Mouse (Mus musculus): ENCODE measurements around the gene Itga9. TPM values are rescaled to one million over a fixed set of nuclear protein-coding genes. Genes with fewer than 3 reads are reported as not detected.

Gene Itga9
- polyA plus RNA-seq, 1 experiment from 2014 or later: 12.6 TPM

GRCm38 (mm10) chr9:118688248-118688647 is 81.8 kb downstream of the Itga9 start:
- Histone ChIP-seq H3K4me3 (replicated peaks) (no peak overlapping the region), H3K4me2 (no peak overlapping the region), H3K36me3 (peaks cover 18% of the 10 kb centered on the region; the same call in 1 of the 2 replicates), H3K9ac (replicated peaks) (no peak overlapping the region), H3K27me3 (no peaks in the 10 kb centered on the region), H3K27ac (no peak overlapping the region; the same call in 1 of the 2 replicates), H3K4me1 (replicated peaks) (peaks cover 35% of the 10 kb centered on the region), H3K9me3 (no peaks in the 10 kb centered on the region)
- no peak for ATAC-seq (ENCODE audit: insufficient number of reproducible peaks, insufficient read depth, low FRiP score, low TSS enrichment, low read depth)
- WGBS: 31% methylated on average over 4 of the region's 4 CpGs

- no peaks in the 10 kb centered on the region for H3K9me3 ChIP-seq
- no peaks in the 10 kb centered on the region for H3K27me3 ChIP-seq
- ATAC-seq (ENCODE audit: insufficient number of reproducible peaks, insufficient read depth, low FRiP score, low TSS enrichment, low read depth): peak; percentile 28
- H3K9ac ChIP-seq (replicated peaks): no peak overlapping the region
- peak overlapping the region; percentile 70 for H3K27ac ChIP-seq
- H3K4me1 ChIP-seq (replicated peaks): peaks cover 42% of the 10 kb centered on the region
- H3K4me3 ChIP-seq (replicated peaks): no peak overlapping the region
- 12% methylated on average over 14 of the region's 14 CpGs for WGBS
- H3K4me2 ChIP-seq: peak overlapping the region; percentile 38
- peaks cover 18% of the 10 kb centered on the region; the same call in 1 of the 2 replicates for H3K36me3 ChIP-seq
Observed at GRCm38 (mm10) chr9:118688921-118689451, 82.5 kb downstream of the Itga9 start.

- ATAC-seq (ENCODE audit: insufficient number of reproducible peaks, insufficient read depth, low FRiP score, low TSS enrichment, low read depth): no peak
- H3K4me2 ChIP-seq: no peak overlapping the region
- WGBS: 91% methylated on average over 11 of the region's 11 CpGs
- peaks cover 21% of the 10 kb centered on the region; the same call in 1 of the 2 replicates for H3K36me3 ChIP-seq
- H3K9me3 ChIP-seq: no peaks in the 10 kb centered on the region
- no peaks in the 10 kb centered on the region for H3K27me3 ChIP-seq
- H3K9ac ChIP-seq (replicated peaks): no peak overlapping the region
- H3K4me1 ChIP-seq (replicated peaks): peaks cover 64% of the 10 kb centered on the region
- H3K4me3 ChIP-seq (replicated peaks): no peak overlapping the region
- H3K27ac ChIP-seq: no peak overlapping the region
Observed at GRCm38 (mm10) chr9:118693256-118693655, 86.8 kb downstream of the Itga9 start.

- peak; percentile 79; the same call in 1 of the 2 replicates for ATAC-seq (ENCODE audit: insufficient number of reproducible peaks, insufficient read depth, low FRiP score, low TSS enrichment, low read depth)
- H3K9me3 ChIP-seq: no peaks in the 10 kb centered on the region
- H3K27ac ChIP-seq: peak overlapping the region; percentile 79
- H3K27me3 ChIP-seq: no peaks in the 10 kb centered on the region
- H3K4me1 ChIP-seq (replicated peaks): peaks cover 53% of the 10 kb centered on the region
- H3K9ac ChIP-seq (replicated peaks): no peak overlapping the region
- H3K36me3 ChIP-seq: peaks cover 28% of the 10 kb centered on the region; the same call in 1 of the 2 replicates
- H3K4me3 ChIP-seq (replicated peaks): no peak overlapping the region
- H3K4me2 ChIP-seq: peak overlapping the region; percentile 36
- WGBS: 17% methylated on average over 8 of the region's 8 CpGs
Observed at GRCm38 (mm10) chr9:118694420-118694825, 87.9 kb downstream of the Itga9 start.

- Histone ChIP-seq H3K9ac (replicated peaks) (no peak overlapping the region), H3K4me1 (replicated peaks) (peaks cover 49% of the 10 kb centered on the region), H3K27me3 (no peaks in the 10 kb centered on the region), H3K36me3 (peaks cover 12% of the 10 kb centered on the region; the same call in 1 of the 2 replicates), H3K27ac (no peak overlapping the region), H3K9me3 (no peaks in the 10 kb centered on the region), H3K4me3 (replicated peaks) (no peak overlapping the region), H3K4me2 (no peak overlapping the region)
- no peak for ATAC-seq (ENCODE audit: insufficient number of reproducible peaks, insufficient read depth, low FRiP score, low TSS enrichment, low read depth)
- 84% methylated on average over 8 of the region's 8 CpGs for whole genome bisulfite sequencing
Observed at GRCm38 (mm10) chr9:118698191-118698590, 91.7 kb downstream of the Itga9 start.

- WGBS: 85% methylated on average over 4 of the region's 4 CpGs
- Histone ChIP-seq H3K27ac (no peak overlapping the region), H3K36me3 (peaks cover 14% of the 10 kb centered on the region; the same call in 1 of the 2 replicates), H3K4me1 (replicated peaks) (peaks cover 34% of the 10 kb centered on the region), H3K4me3 (replicated peaks) (no peak overlapping the region), H3K4me2 (no peak overlapping the region), H3K27me3 (no peaks in the 10 kb centered on the region), H3K9me3 (no peaks in the 10 kb centered on the region), H3K9ac (replicated peaks) (no peak overlapping the region)
- ATAC-seq (ENCODE audit: insufficient number of reproducible peaks, insufficient read depth, low FRiP score, low TSS enrichment, low read depth): no peak
Observed at GRCm38 (mm10) chr9:118699716-118700115, 93.2 kb downstream of the Itga9 start.

GRCm38 (mm10) chr9:118700889-118701288 is 94.4 kb downstream of the Itga9 start:
- WGBS: 27% methylated on average over 12 of the region's 12 CpGs
- Histone ChIP-seq H3K4me3 (replicated peaks) (no peak overlapping the region), H3K27ac (peak overlapping the region; percentile 32), H3K4me2 (peak overlapping the region; percentile 18; the same call in 1 of the 2 replicates), H3K9me3 (no peaks in the 10 kb centered on the region), H3K9ac (replicated peaks) (no peak overlapping the region), H3K36me3 (peaks cover 14% of the 10 kb centered on the region; the same call in 1 of the 2 replicates), H3K27me3 (no peaks in the 10 kb centered on the region), H3K4me1 (replicated peaks) (peaks cover 22% of the 10 kb centered on the region)
- peak; percentile 22; the same call in 1 of the 2 replicates for ATAC-seq (ENCODE audit: insufficient number of reproducible peaks, insufficient read depth, low FRiP score, low TSS enrichment, low read depth)

GRCm38 (mm10) chr9:118701791-118702190 is 95.3 kb downstream of the Itga9 start:
- Histone ChIP-seq H3K4me2 (no peak overlapping the region), H3K9me3 (no peaks in the 10 kb centered on the region), H3K4me1 (replicated peaks) (peaks cover 25% of the 10 kb centered on the region), H3K27me3 (no peaks in the 10 kb centered on the region), H3K9ac (replicated peaks) (no peak overlapping the region), H3K27ac (no peak overlapping the region), H3K4me3 (replicated peaks) (no peak overlapping the region), H3K36me3 (peaks cover 14% of the 10 kb centered on the region; the same call in 1 of the 2 replicates)
- ATAC-seq (ENCODE audit: insufficient number of reproducible peaks, insufficient read depth, low FRiP score, low TSS enrichment, low read depth): no peak
- WGBS: 69% methylated on average over 2 of the region's 2 CpGs

- 88% methylated on average over 3 of the region's 3 CpGs for WGBS
- H3K27me3 ChIP-seq: no peaks in the 10 kb centered on the region
Observed at GRCm38 (mm10) chr9:118703146-118703545, 96.7 kb downstream of the Itga9 start.

GRCm38 (mm10) chr9:118705381-118706074 is 99.0 kb downstream of the Itga9 start:
- 59% methylated on average over 14 of the region's 14 CpGs for WGBS

More at GRCm38 (mm10) chr9:118703146-118703545, 96.7 kb downstream of the Itga9 start:
- Histone ChIP-seq H3K4me2 (no peak overlapping the region), H3K4me3 (replicated peaks) (no peak overlapping the region), H3K4me1 (replicated peaks) (peaks cover 19% of the 10 kb centered on the region), H3K9me3 (peaks cover 2% of the 10 kb centered on the region; the same call in 1 of the 2 replicates), H3K9ac (replicated peaks) (no peak overlapping the region), H3K27ac (no peak overlapping the region), H3K36me3 (peaks cover 15% of the 10 kb centered on the region; the same call in 1 of the 2 replicates)
- ATAC-seq (ENCODE audit: insufficient number of reproducible peaks, insufficient read depth, low FRiP score, low TSS enrichment, low read depth): no peak

More at GRCm38 (mm10) chr9:118705381-118706074, 99.0 kb downstream of the Itga9 start:
- H3K4me2 ChIP-seq: no peak overlapping the region
- no peak overlapping the region for H3K27ac ChIP-seq
- no peak for ATAC-seq (ENCODE audit: insufficient number of reproducible peaks, insufficient read depth, low FRiP score, low TSS enrichment, low read depth)
- H3K27me3 ChIP-seq: no peaks in the 10 kb centered on the region
- H3K9ac ChIP-seq (replicated peaks): no peak overlapping the region
- peaks cover 4% of the 10 kb centered on the region; the same call in 1 of the 2 replicates for H3K9me3 ChIP-seq
- no peak overlapping the region for H3K4me3 ChIP-seq (replicated peaks)
- H3K36me3 ChIP-seq: peaks cover 10% of the 10 kb centered on the region; the same call in 1 of the 2 replicates
- peaks cover 27% of the 10 kb centered on the region for H3K4me1 ChIP-seq (replicated peaks)

Data from limb, embryonic 12.5 days (tissue).